In the genomic region with DNA sequence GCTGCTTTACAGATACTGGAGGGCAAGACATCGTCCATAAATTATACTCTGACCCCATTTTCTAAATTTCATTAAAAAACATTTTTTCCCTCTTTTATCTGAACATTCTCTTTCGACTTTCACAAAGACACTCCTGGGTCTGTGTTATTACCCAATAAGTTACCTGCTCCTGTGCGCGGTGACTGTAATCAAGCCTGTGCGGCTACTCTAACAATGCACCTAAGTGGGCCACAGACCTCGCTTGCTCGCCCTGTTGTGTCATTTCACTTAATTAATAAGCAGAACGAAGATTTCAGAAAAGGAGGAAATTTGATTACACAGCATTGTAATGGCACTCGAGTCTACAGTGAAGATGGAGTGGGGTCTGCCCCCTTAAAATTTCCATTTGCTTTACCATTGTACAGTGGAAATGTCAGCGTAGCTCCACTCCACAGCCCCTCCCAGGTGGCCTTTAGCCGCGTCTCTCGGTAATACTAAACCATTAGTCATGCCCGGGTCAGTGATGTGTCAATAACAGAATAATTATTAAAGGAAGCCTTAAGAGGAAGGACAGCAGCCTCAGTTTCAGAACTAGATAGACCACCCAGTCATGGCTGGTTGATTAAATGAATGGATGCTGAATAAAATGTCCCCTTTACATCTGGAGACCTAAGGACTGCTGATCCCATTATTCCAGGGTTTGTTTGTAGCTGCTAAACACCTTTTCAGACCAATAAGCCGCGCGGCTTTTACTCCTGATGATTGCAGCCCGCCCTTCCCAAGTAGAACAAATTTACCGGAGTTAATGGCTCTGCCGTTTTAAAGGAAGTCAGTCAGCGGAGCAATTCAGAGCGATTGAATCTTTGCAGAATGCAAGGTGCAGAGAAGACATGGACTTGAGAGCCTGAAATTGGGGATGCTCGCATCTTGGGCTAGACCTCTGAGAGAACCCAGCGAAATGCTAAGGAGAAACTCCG, we compare ENCODE assay signal across 10 mouse cellular contexts.
DNase-seq lines count a peak whose midpoint lies in the region; ATAC-seq and TF ChIP-seq lines count a peak whose summit lies in the region.
"Had no signal": no experiment of that assay in that cellular context is flagged by ENCODE, and none has a peak within 500 bp of the region (broad histone marks: within the 10 kb centered on the region; RNA-seq: fewer than 3 reads in every experiment).

No protein-coding gene starts in this region.

- TF ChIP-seq POLR2A in cerebellum, adult 2 months (IDR thresholded peaks at IDR 0.05; ENCODE audit: borderline replicate concordance, insufficient read depth, low read length) = no peak

- peak overlapping the region; percentile 24; the same call in 1 of the 2 replicates for H3K27ac ChIP-seq in neural tube, embryonic 11.5 days (ENCODE audit: low read depth, low read length)
- H3K27ac ChIP-seq in forebrain, postnatal 0 days (ENCODE audit: low read depth, low read length) = no peak overlapping the region
- H3K27ac ChIP-seq in midbrain, embryonic 12.5 days (replicated peaks) = no peak overlapping the region
- no peak overlapping the region for H3K27ac ChIP-seq in cerebellum, adult 2 months (ENCODE audit: insufficient read depth, low read length)

- no peak; the same call in 1 of the 2 replicates for ATAC-seq in neural tube, embryonic 11.5 days (ENCODE audit: insufficient read depth, low FRiP score, low TSS enrichment)
- peak; percentile 36 for ATAC-seq in forebrain, postnatal 0 days
- no peak for ATAC-seq in midbrain, embryonic 12.5 days (ENCODE audit: low FRiP score, low read depth)
- no peak for ATAC-seq in inflammation-experienced regulatory T-cells, adult 6 months
- ATAC-seq: activated CD4-positive, CD25-positive, alpha-beta regulatory T cell, adult 4 months had no signal

- no peak for TF ChIP-seq CTCF in forebrain, postnatal 0 days (IDR thresholded peaks at IDR 0.05; ENCODE audit: low read depth)
- TF ChIP-seq CTCF in cerebellum, adult 2 months (IDR thresholded peaks at IDR 0.05; ENCODE audit: borderline replicate concordance, insufficient read depth, low read depth, low read length) = no peak

- H3K4me2 ChIP-seq in neural tube, embryonic 11.5 days (ENCODE audit: low read depth) = no peak overlapping the region
- H3K4me2 ChIP-seq in forebrain, postnatal 0 days (ENCODE audit: low read depth) = peak overlapping the region; percentile 35
- peak overlapping the region; percentile 33 for H3K4me2 ChIP-seq in midbrain, embryonic 12.5 days (replicated peaks)

- peak; percentile 27 for DNase-seq in neural tube, embryonic 11.5 days (ENCODE audit: low spot score)
- no peak for DNase-seq in neural tube, embryonic 10.5 days (ENCODE audit: extremely low spot score, low spot score)
- peak; percentile 43 for DNase-seq in forebrain, postnatal 0 days
- DNase-seq in cerebellum, adult 2 months = no peak
- no peak for DNase-seq in cerebellum, postnatal 10 days
- DNase-seq in natural killer cell, adult 2 months (ENCODE audit: low spot score in 2 of 2) = no peak
- DNase-seq: left cerebral cortex, postnatal 4 days had no signal

- H3K27me3 ChIP-seq in neural tube, embryonic 11.5 days (ENCODE audit: control insufficient read depth, insufficient read depth, low read length) = no peaks in the 10 kb centered on the region
- no peaks in the 10 kb centered on the region for H3K27me3 ChIP-seq in forebrain, postnatal 0 days (ENCODE audit: insufficient read depth, low read length)
- H3K27me3 ChIP-seq in midbrain, embryonic 12.5 days = no peaks in the 10 kb centered on the region
- H3K27me3 ChIP-seq in cerebellum, adult 2 months (ENCODE audit: control insufficient read depth, insufficient read depth, low read length) = no peaks in the 10 kb centered on the region

- WGBS in neural tube, embryonic 11.5 days = 50% methylated on average over 25 of the region's 25 CpGs
- 36% methylated on average over 25 of the region's 25 CpGs for WGBS in forebrain, postnatal 0 days
- 41% methylated on average over 25 of the region's 25 CpGs for WGBS in midbrain, embryonic 12.5 days
- WGBS in cerebellum, adult 2 months = 83% methylated on average over 25 of the region's 25 CpGs

- H3K9me3 ChIP-seq in neural tube, embryonic 11.5 days (ENCODE audit: control insufficient read depth, low read length) = no peaks in the 10 kb centered on the region
- no peaks in the 10 kb centered on the region for H3K9me3 ChIP-seq in forebrain, postnatal 0 days (ENCODE audit: low read length)
- no peaks in the 10 kb centered on the region for H3K9me3 ChIP-seq in midbrain, embryonic 12.5 days

- H3K9ac ChIP-seq in neural tube, embryonic 11.5 days (ENCODE audit: low read length) = no peak overlapping the region
- no peak overlapping the region for H3K9ac ChIP-seq in forebrain, postnatal 0 days
- no peak overlapping the region for H3K9ac ChIP-seq in midbrain, embryonic 12.5 days (replicated peaks)

- no peak overlapping the region for H3K4me3 ChIP-seq in neural tube, embryonic 11.5 days (ENCODE audit: low read depth, low read length)
- H3K4me3 ChIP-seq in forebrain, postnatal 0 days (ENCODE audit: low read depth, low read length) = no peak overlapping the region
- H3K4me3 ChIP-seq in midbrain, embryonic 12.5 days = no peak overlapping the region
- no peak overlapping the region for H3K4me3 ChIP-seq in cerebellum, adult 2 months (replicated peaks; ENCODE audit: insufficient read depth, low read depth, low read length)

- H3K36me3 ChIP-seq in neural tube, embryonic 11.5 days (ENCODE audit: control insufficient read depth, insufficient read depth, low read length) = no peaks in the 10 kb centered on the region
- H3K36me3 ChIP-seq in forebrain, postnatal 0 days (ENCODE audit: insufficient read depth) = no peaks in the 10 kb centered on the region
- no peaks in the 10 kb centered on the region for H3K36me3 ChIP-seq in midbrain, embryonic 12.5 days

- peaks cover 7% of the 10 kb centered on the region; the same call in 1 of the 2 replicates for H3K4me1 ChIP-seq in neural tube, embryonic 11.5 days (ENCODE audit: control insufficient read depth, insufficient read depth, low read length)
- H3K4me1 ChIP-seq in forebrain, postnatal 0 days (ENCODE audit: insufficient read depth) = peaks cover 9% of the 10 kb centered on the region; the same call in 1 of the 2 replicates
- H3K4me1 ChIP-seq in midbrain, embryonic 12.5 days = peaks cover 12% of the 10 kb centered on the region
- peaks cover 7% of the 10 kb centered on the region; the same call in 1 of the 2 replicates for H3K4me1 ChIP-seq in cerebellum, adult 2 months (ENCODE audit: control insufficient read depth, insufficient read depth, low read length)

Comparison
In these comparisons a context has a peak if more than half of its experiments do, and no peak if none do; other contexts are left out.
1. DNase-seq: peak in neural tube, embryonic 11.5 days (single experiment) and forebrain, postnatal 0 days (single experiment); none in neural tube, embryonic 10.5 days (single experiment), cerebellum, adult 2 months (0 of 2), cerebellum, postnatal 10 days (0 of 2) and natural killer cell, adult 2 months (0 of 2).